Mouse (Mus musculus) kidney, postnatal 25 days (tissue): ENCODE data around the gene Pbx1.

Experiments
- DNase-seq, 2 experiments: peaks; one replicate each; pipeline ENCODE4 v3.0.0; 2021; ENCODE audit warnings: mixed read lengths in 2 of 2

The Pbx1 gene

DNA sequence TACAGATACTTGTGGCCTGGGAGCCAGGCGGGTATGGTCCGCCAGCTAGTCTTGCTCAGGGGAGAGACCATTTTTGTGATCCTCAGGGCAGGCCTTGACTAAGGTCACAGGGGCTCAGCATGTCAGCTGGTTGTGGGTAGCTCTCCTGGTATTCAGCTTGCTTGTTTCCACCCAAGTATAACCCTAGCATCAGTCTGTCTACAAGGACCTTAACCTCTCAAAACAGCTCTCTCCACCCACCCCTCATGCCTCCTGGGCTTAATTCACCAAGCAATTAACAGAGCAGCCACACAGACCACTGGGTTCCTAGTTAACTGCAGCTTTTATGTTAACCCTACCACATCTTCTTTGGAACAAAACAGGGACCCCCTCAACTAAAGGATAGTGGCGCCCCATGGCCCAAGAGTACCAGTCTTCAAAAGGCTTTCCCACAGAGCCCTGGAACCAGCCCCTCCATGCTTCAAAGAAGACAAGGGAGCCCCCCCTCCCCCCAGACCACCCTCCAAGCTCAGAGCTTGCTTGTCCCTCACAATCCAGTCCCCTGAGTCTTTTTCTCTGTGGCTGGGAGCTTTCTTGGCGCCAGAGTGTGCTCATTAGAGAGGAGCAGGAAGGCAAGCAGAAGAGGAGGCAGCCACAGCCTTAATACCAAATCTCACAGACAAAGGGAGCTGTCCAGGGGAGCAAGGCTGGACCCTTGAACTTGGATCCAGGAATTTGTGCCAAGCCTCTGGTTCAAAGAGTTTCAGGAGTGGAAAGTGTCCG is 48.1 kb downstream of the Pbx1 start:
- DNase-seq: peak; percentile 68 to 82

DNA sequence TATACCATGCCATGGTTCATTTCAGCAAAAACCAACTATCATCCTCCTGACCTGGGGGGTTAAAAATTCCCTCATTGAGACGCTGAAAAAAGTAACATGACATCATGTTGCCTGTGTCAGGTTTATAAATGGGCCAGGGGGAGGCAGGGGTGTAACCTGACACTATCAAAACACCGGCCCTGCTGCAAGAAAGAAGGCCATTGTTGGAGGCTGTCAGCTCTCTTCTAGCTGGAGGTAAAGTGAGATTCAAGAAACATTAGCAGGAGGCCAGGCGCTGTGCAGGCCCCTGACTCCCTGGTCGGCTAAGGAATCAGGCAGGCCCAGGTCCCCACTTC is 49.3 kb downstream of the Pbx1 start:
- peak in 1 of 2 experiments; percentile 64 for DNase-seq

GRCm38 (mm10) chr1:168382106-168382822 is 49.8 kb downstream of the Pbx1 start:
- DNase-seq: no peak

GRCm38 (mm10) chr1:168381451-168381850 is 50.6 kb downstream of the Pbx1 start:
- DNase-seq: peak; percentile 75 to 84

- DNase-seq: peak; percentile 54 to 73
Observed at GRCm38 (mm10) chr1:168380241-168380770, 51.8 kb downstream of the Pbx1 start.

DNA sequence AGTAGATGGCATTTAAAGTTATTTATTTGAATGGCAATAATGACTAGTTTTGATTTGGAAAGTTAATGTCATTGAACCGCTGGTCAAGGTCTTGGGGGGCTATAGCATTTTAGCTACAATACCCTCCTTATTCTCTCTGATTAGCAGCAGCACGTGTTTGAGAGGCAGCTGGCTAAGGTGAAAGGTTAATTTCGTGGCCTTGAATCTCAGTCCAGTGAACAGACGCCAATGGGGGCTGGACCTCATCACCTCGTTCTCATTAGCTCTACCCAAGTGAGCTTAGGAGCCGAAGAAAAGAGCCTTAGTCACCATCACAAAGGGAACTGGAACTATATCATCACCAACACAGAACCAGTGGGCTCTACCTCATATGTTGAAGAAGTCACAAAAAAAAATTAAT is 54.4 kb downstream of the Pbx1 start:
- DNase-seq: peak in 1 of 2 experiments; percentile 60

DNA sequence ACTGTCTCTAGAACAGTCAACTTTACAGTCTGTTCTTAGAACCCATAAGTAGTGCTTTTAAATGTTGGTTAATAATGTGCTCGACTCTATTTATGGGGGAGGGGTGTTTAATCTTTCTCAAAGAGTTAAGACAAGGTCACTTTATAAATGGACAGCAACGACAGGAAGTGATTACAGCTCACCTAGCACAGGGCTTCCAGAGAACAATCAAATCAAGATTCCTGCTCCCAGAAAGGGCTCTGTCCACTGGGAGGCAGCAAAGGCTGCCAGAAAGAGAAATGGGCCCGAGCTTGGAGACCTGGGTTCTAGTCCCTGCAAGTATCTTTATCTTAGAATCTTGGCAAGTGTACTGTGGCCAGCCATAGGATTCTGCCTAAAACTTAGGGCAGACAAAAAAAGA is 55.7 kb downstream of the Pbx1 start:
- DNase-seq: peak; percentile 58 to 61

DNA sequence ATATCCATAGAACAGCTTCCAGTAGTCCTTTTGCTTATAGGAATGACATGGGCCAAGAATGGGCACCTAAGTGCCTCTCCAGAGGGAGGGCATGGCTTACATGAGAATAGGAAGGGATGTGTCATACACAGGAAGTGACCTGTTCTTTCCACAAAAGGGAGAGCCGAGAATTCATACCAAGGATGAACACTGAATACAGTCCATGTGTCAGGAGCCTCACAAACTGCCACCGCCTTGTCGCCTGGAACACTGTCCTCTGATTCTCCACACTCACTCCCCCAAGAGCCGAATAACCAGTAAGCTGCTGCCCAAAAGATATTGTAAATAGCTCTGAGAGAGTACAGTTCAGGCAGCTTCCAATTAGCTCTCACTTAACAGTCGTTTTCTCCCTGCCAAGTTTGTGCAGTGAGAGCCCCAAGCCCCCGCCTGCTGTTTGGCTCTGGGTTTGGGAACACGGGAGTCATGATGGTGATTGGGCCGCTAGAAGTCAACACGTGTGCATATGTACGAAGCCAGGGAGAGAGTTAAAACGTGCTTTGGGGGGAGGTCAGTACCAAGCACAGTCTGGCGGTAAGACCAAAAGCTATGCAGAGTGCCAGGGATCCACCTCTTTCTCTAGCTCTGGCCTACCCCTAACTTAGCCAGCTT is 57.0 kb downstream of the Pbx1 start:
- DNase-seq: peak in 1 of 2 experiments; percentile 60

DNA sequence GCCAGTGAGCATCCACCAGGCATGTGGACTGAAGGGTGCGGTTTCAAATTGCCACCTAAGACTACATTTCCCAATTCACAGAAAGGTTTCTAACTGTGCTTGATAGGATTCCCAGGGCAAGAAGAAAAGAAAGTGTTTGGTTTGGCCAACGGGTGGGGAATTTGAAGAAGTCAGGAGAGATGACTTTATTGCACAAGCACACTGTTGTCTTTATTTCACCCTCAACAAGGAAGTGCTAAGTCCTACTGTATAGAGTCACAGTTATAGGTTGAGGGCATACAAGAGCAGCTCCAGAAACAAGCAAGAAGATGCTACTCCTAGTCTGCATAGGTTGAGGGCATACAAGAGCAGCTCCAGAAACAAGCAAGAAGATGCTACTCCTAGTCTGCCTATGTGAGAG is 60.0 kb downstream of the Pbx1 start:
- DNase-seq: no peak

DNA sequence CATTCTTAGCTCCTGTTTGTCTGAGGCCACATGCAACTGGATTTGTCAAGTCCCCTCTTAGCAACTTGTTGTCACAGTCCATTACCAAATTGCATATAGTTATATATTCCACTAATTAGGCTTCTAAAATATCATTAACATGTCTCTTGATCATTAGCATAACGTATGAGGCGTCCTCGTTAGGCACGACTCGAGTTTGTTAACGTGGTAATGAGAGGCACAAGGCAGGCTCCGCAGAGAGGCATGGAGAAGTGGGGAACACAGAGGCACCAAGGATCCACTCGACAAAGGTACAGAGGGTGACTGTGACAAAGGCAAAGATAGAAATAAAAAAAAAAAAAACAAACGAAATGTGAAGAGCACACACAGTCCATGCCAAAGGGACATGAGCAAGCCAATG is 61.1 kb downstream of the Pbx1 start:
- DNase-seq: no peak

GRCm38 (mm10) chr1:168366261-168366660 is 65.8 kb downstream of the Pbx1 start:
- DNase-seq: no peak

DNA sequence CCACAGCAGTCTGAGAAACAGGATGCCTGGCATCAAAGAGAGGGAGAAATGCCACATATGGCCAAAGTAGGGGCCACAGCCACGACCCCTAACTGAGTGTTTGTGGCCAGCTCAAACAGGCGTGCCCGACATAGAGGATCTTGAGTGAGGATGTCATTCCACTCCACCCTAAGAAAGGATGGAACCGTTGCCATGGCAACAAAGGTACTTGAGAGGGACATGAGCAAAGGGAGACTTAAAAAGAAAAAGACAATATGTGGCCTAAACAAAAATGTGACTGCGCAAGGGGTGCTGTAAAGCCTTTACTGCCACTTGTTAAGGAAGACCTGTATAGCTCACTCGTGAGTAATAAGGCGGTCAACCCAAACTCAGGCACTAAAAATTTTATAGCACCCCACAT is 67.7 kb downstream of the Pbx1 start:
- no peak for DNase-seq

DNA sequence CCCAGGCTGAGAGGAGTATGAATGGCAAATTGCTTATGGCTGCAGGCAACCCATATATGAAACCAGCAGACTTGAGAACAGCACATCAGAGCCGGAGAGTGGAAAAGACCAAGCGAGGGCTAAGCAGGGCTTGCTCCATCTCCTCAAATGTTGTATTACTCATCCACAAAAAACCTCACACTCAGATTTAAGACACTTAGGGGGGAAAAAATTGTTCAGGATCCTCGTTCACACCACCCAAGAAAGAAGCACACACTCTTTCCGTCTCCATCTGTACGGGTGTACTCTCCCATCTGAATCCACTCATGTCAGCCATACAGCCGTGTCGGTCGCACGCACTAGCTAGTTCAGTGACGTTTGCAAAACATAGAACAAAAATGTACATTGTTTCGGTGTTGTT is 69.0 kb downstream of the Pbx1 start:
- DNase-seq: no peak

- no peak for DNase-seq
Observed at GRCm38 (mm10) chr1:168362464-168362863, 69.6 kb downstream of the Pbx1 start.

GRCm38 (mm10) chr1:168357680-168358611 is 74.1 kb downstream of the Pbx1 start:
- no peak for DNase-seq

- DNase-seq: peak; percentile 70 to 78
Observed at GRCm38 (mm10) chr1:168356970-168357441, 75.1 kb downstream of the Pbx1 start.

- no peak for DNase-seq
Observed at GRCm38 (mm10) chr1:168355985-168356556, 76.0 kb downstream of the Pbx1 start.

DNA sequence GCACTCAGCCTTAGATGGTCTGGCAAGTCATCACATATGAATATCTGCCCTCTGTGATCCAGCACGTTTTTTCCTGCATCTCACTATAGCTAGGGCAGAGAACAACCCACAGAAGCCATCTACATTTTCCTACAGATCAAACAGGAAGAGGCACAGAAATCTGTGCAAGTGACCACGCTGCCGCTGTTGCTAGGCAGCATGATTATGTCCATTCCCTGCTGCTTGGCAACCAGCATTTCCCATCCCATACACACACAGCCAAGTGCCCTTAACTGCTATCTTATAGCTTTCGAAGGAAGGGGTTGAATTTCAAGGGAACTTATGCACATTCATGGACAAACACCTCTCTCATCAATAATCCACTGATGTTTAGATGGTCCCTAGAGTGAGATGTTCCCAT is 77.1 kb downstream of the Pbx1 start:
- no peak for DNase-seq

DNA sequence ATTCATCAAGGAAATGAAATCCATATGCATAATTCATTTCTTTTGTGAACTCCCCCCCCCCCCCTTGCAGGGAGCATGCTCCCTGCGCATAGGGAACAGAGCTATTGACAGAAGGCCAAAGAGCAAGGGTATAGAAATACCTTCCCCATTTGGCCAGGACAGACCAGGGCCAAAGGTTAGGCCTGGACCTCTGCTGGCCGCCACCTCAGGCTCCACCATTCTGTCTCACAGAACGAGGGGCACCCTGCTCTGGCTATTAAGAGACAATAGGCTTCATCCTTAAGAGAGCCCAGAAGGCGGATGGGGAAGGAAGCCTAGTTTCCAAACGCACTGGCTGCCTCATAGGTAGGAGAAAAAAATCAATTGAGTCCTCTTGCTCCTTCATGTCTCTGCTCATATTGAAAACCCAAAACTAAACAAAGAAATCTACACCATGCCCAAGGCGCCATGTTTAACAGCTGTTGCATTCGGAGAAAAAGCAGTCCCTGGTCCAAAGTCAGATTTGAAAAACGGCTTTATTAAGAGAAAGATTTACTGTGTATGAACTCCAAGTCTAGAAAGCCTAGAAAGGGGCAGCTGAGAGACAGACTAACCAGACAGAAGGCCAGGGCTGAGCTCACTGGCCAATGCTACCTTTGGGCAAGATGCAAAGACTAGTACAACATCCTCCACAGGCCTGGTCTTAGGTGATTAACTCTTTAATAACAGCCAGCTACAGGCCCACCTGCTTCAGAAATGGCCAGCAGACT is 83.9 kb downstream of the Pbx1 start:
- no peak for DNase-seq

DNA sequence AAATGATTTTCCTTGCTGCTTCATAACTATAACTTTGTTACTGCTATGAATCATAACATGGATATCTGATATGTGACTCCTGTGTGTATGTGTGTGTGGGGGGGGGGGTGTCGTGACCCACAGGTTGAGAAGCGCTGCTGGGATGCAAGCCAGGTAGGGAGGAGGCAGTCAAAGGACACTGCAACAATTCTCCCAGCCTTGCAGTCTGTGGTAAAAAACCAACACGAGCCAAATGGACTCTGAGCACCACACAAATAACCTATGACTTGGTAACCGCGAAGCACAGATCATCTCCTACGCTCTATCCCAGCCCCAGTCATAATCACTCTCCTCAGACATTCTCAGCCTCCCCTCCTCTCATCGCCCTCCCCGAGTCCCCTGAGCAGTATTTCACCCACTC is 87.2 kb downstream of the Pbx1 start:
- DNase-seq: peak; percentile 84 to 92

- DNase-seq: no peak
Observed at GRCm38 (mm10) chr1:168344262-168344661, 87.8 kb downstream of the Pbx1 start.
